Mouse (Mus musculus): Measurements from ENCODE around the gene Fam155a.
"Not testable (repeated sequence)": the region's sequence is repeated elsewhere in the genome, so short reads cannot be mapped to it uniquely, and the experiment has no call there.

The Fam155a gene

DNA sequence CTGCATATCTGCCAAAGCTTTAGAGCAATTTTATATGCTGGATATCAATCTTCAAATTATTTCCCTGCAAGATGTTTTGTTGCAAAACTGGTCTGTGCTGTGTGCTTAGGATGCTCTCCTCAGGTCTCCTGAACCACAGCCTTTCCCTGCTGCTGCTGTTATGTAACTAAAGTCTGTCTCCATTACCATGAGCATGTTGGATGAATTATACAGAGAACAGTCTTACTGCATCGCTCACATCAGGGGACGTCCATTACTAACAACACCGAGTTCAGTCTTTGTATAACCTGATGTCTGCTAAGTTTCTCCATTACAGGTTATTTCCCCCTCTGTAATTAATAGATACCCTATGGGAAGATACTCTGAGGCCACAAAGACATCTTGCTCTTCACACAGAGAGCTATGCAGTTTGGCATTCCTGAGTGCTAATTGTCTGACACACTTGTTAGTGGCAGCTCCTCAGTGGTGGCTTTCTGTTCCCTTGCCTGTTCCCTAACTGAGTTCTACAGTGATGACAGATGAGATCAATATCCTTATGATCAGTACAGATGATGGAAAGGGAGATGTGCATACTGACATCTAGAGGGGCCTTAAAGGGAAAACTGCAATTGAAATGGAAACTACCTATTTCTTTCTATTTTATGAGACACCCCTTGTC lies 372.2 kb downstream of the Fam155a start:
- no peak for DNase-seq (ENCODE audit: low read depth)

DNA sequence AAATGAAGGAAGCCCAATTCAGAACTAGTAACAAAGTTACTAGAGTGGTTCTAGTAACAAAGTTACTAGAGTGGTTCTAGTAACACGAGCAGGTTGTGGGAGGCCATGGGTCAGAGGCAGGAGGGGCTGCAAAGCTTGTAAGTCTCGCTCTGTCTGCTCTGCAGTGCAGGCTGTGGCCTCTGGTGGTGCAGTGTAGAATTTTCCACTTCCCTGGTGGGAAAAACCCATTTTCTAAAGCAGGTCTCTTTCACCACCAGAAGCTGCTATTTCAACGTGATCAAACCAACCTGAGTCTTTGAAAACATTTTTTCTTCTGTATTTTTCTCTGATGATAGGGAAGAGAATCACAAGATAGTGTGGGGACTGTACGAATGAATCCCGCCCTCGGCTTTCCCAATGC lies 372.9 kb downstream of the Fam155a start:
- no peak for DNase-seq (ENCODE audit: low read depth)

DNA sequence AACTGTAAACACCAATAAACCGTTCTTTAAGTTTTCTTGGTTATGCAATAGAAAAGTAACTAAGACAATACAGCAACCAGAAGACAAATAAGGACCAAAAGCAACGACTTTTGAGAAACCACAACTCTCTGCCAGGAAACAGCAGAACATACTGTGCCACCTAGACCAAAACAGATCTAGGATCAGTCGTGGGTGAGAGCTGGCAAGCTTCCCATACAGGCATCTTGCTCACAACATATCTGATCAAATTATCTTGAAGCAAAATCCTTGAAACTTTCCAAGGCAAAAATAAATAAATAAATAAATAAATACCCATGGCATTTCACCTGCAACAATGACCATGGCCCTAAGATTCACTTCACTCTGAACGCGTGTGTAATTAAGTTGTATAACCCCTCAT lies 376.3 kb downstream of the Fam155a start:
- no peak for DNase-seq (ENCODE audit: low read depth)

DNA sequence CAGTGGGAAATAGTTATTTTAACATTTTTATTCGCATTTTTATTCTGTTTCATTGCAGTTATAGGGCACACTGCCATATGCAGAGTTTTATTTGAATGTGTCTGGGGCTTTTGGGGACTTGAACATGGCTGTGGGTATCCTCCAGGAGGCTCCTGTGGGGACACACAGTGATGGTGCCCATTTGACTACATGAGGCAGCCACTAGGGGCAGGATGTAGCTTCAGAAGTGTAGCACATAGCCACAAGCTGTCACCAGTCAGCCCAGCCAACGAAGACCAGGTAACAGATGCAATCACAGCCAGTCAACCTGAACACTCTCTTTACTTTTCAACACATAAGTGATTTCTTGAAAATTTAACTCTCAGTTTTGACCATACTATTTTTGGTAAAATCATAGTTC lies 377.7 kb downstream of the Fam155a start:
- no peak for DNase-seq (ENCODE audit: low read depth)

DNA sequence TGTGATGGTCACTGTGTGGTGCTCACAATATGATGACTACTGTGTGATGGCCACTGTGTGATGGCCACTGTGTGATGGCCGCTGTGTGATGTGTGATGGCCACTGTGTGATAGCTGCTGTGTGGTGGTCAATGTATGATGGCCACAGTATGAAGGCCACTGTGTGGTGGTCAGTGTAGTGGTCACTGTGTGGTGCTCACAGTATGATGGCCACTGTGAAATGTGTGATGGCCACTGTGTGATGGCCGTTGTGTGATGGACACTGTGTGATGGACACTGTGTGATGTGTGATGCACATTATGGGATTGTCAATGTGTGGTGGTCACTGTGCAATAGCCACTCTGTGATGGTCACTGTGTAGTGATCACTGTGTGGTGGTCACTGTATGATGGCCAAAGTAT lies 380.7 kb downstream of the Fam155a start:
- not testable (repeated sequence) for DNase-seq (ENCODE audit: low read depth)

DNA sequence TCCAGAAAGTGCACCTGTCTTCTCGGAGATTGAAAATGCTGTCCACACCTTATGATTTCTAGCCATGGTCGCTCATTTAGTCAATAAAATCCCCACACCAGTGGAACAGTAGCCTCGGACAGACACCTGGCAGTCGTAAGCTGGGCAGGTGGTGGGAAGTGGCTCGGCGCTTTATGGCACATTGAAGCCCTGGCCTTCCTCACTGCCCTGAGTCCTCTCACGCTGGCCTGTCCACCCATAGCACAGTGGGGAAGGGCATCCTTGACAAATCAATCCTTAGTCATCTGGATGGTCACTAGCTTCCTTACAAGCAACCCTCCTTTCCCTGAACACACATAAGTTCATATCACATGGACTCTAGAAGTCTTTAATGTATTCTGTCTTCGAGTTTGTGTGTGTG lies 401.8 kb downstream of the Fam155a start:
- DNase-seq (ENCODE audit: low read depth) = no peak

DNA sequence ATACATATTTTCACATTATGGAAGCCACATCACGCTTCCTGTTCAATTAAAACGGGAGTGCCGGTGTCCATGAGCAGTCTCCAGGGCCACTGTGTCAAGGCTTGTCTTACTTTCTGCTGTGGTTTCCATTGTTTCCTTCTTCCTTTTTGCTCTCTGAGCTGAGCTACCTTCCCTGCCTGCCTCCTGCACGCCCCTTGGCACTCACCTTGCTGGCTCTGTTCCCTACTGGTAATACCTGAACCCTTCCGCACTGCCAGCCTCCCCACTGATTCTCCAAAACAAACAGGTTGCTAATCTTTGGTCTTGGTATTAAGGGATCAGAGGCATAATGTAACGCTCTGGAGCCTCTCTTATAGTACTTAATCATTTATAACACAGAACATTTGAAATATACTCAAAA lies 403.2 kb downstream of the Fam155a start:
- no peak for DNase-seq (ENCODE audit: low read depth)

DNA sequence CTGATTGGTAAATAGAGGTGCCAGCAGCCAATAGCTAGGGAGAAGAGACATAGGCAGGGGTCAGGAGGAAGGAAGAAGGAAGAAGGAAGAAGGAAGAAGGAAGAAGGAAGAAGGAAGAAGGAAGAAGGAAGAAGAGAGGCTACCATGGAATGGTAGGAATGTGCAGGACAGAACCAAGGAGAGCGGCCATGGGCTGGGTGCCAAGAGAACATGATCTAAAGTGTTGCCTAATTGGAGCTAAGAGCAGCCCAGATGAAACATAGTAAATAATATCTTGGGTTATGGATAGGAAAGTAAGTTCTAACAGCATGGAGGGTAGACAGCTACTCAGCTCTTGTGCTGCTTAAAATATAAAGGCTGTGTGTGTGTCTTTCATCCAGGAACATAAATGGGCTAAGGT lies 405.6 kb downstream of the Fam155a start:
- DNase-seq (ENCODE audit: low read depth) = no peak

DNA sequence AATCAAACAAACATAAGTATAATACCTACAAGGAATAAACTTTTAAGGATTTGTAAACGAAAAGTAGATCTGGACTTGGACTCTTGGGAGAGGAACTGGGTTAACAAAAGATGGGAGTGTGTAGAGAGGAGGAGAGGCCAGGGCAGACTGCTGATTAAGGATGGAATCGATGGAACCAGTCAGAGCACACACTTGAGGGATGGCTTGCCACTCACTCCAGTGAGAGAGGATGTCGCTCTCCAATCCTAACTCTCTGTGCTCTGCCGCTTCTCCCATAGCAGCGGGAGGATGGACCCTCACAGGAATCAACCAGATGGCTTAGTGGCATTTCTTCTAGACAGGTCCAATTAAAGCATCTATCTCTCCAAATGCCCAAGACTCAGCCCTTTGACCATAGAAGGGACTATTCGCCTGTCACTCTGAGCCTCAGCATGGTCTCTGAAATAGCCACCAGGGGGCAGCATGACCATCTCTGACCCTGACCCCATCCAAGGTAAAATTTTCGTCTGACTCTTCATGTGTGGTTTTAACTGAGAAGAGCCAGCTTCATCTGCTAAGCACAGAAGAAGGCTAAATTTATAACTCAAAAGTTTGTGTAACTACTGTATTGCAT lies 422.3 kb downstream of the Fam155a start:
- DNase-seq (ENCODE audit: low read depth) = no peak

DNA sequence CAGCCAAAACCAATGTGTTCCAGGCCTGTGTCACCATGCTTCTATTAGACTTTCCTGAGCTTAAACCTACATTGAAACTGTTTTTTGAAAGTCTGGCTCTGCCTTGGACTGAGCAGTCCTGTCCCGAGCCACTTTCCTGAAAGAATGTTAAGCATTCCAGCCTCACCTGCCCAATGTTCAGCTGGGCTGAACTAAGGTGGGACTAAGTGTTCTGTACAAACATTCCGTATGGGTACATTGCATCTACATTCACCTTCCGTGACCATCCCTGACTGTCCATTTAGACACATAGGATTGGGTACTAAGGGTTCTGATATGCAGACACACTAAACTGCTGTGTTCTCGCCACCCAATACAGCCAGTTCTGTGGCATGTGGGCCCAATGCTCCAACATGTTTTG lies 423.8 kb downstream of the Fam155a start:
- DNase-seq (ENCODE audit: low read depth) = no peak

DNA sequence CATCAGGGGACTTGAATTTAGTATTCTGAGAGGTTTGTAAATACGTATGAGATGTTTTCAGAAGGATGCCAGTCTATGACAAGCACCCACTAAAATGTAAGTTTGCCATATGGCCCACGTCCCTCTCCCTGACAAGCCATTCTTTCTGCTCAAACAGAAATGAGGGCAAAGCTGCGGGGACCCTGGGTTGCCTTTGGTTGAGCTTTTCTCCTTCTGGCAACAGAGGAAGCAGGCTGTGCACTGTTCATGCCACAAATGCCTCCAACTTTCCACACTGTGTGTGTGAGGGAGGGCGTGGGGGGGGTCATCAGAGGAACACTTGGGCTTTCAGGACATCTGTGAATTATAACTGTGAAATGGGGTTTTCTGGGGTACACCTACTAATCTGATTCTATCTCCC lies 426.8 kb downstream of the Fam155a start:
- no peak for DNase-seq (ENCODE audit: low read depth)

DNA sequence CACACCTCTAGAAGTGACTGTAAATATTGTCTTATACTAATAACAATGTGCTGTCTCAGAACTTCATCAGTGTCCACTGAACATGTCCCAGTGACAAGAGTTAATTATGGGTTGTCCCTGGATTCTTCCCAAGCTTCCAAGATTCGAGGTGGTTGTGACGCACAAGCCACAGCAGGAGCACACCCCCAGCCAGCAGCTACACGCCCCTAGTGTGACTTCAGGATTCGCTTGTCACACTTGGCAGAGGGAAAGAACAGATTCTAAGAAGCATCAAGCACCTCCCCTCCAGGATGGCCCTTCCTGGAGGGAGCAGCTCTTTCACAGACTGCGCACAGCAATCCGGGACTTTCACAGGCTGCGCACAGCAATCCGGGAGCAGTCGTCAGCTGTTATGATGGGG lies 428.0 kb downstream of the Fam155a start:
- DNase-seq (ENCODE audit: low read depth) = no peak

DNA sequence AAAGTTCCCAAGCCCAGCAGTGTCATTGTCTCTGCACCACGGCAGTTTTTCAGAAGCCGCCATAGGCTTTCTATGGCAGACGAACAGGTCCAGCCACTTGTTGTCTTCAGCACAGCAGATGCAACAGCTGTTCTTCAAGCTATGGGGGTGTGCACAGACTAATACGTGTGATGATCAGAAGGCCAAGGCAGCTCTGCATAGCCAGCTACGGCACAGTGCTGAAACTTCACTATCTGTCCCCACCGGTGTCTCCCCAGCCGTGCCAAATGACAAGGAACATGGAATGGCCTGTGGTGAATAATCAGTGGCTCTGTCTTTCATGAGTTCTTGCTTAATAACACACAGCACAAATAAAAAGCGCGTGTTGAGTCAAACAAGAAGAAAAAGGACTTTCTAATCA lies 428.4 kb downstream of the Fam155a start:
- no peak for DNase-seq (ENCODE audit: low read depth)

DNA sequence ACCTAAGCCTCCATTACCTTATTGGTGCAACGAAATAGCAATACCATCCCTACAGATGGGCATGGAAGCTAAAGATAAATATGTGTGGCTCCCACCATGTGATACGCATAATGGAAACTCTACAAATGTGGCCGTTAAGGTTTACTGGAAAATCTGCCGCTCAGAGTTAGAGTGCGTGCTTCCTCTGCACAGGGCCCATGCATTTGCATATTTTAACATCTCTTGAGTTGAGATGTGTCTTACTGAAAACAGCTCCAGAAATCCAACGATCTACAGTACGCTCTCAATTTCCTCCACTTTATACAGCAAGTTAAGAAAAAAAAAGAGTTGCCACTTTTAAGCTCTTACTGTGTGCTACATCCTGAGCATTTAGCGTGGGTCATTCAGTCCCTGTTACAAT lies 433.1 kb downstream of the Fam155a start:
- no peak for DNase-seq (ENCODE audit: low read depth)

DNA sequence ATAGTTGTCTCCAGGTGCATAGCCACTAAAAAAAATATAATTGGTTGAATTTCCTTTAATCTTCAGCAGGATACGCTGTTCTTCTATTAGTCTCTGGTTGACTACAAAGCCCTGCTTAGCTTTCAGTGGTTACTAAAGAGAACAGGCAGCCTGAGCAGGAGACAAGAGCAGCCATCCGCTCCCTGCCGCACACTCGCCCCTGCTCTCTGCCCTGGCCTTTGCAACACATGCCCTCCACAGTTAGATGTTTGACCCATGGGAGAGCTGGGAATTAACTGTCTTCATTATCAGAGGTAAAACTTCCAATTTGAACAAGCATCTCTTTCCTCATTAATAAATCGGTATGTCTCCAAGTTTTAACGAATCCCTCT lies 435.0 kb downstream of the Fam155a start:
- no peak for DNase-seq (ENCODE audit: low read depth)

DNA sequence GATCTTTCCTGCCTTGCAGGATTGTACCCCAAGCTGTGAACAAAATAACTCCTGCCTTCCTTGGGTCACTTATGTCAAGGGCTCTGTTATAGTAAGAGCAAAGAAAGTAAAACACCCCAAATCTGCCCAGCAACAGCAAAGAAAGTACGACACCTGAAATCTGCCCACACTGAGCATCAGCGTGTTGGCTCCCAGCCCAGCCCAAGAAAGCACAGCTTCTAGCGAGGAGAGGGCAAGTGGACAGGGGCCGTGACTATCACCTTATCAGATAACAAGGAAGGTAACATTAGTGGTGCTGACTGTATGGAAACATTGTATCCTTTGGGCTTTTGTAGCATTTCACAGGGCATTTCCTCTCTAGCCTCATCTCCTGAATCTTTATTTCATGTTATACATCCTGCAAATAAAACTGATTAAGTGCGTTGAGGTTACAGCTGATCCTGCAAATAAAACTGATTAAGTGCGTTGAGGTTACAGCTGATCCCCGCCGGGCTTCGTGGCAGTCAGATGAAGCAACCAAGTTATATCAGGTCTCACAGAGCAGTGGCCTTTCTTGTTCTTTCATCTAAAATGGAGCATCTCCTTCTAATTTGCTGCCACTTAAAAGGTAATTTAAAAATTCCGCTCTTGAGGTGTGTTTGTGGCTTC lies 435.6 kb downstream of the Fam155a start:
- no peak for DNase-seq (ENCODE audit: low read depth)

DNA sequence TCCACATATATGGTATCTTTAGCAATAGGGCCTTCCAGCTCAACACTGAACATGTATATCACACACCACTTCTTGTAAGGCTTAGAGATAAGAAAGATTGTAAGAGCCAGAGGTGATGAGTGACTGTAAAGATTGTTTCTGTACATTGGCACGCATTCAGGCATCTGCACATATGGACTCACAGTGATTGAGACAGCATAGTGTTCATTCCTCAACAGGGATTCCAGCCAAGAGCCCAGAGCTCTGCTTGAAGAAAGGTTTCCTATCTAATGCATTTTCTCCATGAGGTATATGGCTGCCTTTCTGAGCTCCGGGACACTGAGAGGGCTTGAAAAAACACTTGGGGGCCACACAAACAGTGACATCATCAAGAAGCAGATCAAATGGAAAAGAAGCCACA lies 438.2 kb downstream of the Fam155a start:
- DNase-seq (ENCODE audit: low read depth) = no peak

DNA sequence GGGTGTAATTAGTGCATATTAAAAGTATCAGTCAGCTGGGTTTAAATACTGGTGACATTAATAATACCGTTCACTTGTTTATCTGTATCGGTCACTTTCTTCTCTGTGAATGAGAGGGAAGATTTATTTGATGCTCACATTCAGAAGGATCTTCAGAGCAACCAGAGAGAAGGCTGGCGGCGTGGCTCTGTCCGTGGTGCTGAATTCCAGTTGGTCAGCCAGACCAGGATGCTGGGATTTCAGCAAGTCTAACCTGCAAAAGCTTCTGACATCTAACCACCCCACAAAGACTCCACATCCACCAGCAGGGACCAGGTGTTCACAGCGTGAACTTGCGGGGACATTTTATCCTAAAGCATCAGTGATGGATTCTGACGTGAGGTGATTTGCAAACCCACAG lies 461.5 kb downstream of the Fam155a start:
- DNase-seq (ENCODE audit: low read depth) = no peak

DNA sequence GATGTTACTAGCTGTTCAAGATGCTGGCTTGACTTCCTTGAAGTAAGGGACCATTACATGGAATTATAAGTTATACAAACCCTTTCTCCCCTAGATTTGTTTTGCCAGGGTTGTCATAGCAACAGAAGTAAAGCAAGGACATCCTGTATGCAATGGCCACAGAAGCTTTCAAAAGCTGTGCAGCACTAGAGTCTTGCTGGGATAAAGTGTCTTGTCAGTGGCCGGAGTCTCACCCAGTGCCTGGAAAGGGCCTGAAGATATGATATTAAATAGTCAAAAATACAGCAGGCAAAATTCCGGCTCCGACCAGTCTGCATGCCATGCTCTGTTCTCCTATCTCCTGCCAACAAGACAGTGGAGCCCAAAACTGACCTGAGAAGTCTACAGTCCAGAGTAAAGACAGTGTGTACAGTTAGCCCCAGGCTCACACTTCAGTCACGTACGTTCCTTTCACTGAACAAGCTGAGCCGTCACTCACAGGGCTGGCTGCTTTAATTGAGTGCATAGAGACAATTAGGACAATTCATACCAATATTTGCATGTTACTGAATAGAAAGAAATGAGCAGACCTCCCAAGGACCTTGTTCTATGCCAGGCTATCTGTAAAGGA lies 467.3 kb downstream of the Fam155a start:
- DNase-seq (ENCODE audit: low read depth) = no peak

DNA sequence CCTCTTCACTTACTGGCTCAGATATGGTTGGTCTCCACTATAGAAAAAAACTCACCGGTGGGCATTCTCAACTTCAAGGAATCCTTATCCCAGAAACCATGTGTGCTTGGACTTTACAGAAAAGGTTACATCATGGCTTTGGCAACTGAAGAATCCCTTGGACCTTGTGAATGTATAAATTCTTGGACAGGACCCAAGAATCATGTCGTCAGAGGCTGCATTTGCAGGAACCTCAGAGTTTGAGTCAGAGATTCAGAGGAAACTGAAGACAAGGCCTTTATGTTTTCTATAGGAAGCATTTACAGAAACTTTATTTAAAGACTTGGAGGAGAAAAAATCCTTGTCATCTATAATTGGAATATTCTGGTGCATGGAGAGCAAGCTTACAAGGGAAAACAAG lies 475.9 kb downstream of the Fam155a start:
- DNase-seq (ENCODE audit: low read depth) = no peak

DNA sequence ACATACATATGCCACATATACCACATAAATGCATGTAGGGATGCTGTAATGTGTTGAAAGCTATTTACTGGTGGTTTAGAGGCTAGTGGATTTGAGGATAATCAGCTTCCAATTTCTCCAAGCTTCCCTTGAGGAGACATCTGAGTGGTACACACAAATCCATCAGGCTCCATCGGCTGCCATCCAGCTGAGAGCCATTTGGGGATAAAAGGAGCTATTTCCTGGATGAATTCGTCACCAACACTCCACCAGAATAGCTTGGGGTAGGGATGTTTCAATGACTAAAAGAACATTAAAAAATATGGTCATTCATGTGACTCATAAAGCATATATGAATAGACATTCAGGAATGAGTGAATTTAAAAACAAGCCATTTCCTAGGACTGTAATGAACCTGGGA lies 478.4 kb downstream of the Fam155a start:
- no peak for DNase-seq (ENCODE audit: low read depth)

DNA sequence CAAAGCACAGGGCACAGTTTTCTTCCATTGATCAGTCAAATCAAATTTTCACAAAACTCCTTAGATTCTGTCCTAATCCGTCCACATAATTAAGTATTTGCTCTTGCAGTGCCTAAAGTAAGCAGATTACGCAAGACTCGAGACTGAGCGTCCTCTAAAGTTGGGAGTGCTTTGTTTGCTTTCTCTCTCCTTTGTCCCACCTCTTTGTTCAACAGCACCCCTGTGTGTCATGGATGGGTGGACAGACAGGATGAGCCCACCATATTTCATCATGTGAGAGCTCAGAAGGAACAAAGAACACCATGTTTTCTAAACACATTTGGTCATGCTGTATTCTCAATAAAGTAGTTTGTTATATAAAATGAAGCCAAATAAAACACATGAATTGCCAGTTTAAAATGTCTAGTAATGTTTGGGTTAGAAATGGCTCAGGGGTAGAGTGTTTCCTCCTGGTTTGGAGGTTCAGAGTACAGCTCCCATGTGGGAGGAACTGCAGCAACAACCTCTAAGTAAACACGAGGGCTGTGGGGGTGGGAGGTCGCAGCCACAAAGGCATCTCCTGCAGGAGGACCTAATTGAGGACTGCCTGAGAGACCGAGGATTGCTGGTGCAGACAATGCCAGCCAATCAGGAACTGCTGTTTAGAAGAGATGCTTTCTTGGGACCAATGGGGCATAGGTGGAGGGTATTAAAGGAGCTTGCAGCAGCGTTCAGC lies 482.8 kb downstream of the Fam155a start:
- DNase-seq (ENCODE audit: low read depth) = no peak

DNA sequence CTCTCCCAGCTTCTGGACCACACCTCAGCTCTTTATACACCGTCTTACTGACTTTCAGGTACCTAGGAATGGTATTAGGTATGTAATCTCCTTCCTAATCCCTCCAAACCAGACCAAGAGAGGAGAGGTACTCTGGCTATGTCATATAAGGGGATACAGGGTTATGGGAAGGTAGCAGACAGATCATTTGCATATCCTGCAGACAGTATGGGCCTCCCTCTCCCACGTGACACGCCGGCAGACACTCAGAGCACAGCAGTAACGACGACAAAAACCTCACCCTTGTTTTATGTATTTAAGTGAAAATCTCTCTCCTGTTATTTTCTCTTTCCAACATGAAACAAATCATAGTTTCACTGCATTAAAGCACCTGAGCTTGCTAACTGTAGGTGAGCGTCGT lies 496.8 kb downstream of the Fam155a start:
- DNase-seq (ENCODE audit: low read depth) = no peak
